Mouse (Mus musculus): ENCODE measurements around the gene Uqcc3. TPM values are rescaled to one million over a fixed set of nuclear protein-coding genes. Genes with fewer than 3 reads are reported as not detected.
"Not testable (repeated sequence)": the region's sequence is repeated elsewhere in the genome, so short reads cannot be mapped to it uniquely, and the experiment has no call there.

The Uqcc3 gene
- 10 to 100 TPM; 53.2 to 91.0 (median 63.1) TPM for total RNA-seq (2022)

- peak; percentile 91 for DNase-seq
Observed at GRCm38 (mm10) chr19:8880311-8881033, at the start of gene Uqcc3. TSS of gene Uqcc3 (minus strand) at chr19:8880923.

DNA sequence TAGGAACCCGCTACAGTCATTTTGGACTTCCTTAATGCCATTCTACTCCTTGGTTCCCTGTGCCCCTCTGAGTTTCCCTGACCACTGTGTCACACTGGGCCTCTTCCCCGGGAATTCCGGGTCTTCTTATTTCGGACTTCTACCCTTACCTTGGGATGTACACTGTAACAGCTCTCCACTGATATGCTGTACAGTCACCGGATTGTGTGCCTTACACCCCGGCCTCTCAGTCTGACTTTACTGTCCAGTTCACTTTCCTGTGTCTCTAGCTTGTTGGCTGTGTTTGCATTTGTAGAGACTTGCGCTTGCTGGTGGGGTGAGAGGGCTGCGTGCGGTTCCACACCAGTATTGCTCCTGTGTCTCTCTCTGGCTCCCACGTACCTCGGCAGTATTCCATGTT, 49.4 kb upstream of the Uqcc3 start:
- DNase-seq = no peak

DNA sequence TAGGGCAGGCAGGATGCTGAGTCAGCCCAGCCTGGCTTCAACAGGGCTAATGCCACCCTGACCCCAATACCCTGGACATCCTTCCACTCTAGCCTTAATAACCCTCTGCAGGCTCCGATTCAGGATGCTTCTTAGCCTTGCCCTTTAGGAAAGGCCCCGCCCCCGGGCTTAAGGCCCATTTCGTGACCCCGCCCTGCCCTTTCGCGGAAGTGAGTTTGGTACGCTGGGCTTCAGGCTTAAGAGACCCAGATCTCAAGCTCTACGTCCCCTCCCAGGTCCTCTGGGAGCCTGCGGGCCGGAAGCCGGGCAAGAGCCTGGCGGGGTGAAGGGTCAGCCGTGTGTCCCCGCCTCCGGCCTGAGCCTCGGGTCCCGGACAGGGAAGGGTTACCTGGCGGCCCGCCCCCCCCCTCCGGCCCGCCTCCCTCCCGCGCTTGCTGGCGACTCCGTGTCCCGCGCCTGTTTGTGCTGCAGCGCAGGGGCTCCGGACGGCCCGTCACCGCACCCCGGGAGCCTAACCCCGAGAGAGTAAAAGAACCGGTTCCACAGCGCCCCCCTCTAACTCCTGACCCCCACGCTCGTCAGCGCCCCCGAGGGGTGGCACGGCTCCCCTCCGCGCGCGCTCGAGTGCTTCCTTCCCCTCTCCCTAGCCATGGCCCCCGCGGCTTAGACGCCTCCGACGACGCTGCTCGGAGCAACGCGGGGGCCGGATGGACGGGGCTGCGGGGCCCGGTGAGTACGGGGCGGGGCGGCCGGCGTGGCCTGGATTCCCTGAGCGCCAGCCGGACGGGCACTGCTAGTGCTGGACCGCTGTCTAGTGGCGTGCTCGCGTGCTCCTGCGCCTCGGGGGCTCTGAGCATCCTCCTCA, 48.7 kb upstream of the Uqcc3 start, which contains the start of the genes Rom1 and Eml3:
Gene Rom1, minus strand, starts transcription at position 133 of the 865 bp plus-strand sequence.
Gene Eml3, plus strand, starts transcription at position 329 of the 865 bp plus-strand sequence.
- DNase-seq = peak; percentile 94

DNA sequence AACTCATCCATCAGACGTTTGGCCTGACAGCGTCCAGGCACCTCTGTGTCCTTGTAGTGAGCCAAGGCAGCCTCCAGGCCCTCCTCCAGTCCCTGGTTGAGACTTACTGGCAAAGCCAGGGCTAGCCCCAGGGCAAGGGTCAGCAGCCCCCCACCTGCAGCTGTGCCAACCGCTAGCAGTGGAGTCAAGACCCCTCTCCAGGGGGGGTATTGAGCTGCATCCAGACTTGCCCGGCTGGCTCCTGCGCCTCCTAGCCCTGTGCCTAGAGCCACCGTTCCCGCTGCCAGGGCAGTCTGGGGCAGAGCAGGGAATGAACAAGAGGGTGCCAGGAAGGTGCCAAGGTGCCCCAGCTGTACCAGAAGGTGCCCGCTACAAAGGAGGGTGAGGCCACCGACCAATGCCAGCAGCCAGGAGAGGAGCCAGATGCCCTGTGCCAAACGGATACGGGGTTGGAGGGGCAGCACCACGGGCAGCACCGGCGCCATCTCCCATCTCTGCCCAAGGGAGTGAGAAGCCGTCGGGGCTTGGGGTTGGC, 48.0 kb upstream of the Uqcc3 start:
- DNase-seq = peak; percentile 53

DNA sequence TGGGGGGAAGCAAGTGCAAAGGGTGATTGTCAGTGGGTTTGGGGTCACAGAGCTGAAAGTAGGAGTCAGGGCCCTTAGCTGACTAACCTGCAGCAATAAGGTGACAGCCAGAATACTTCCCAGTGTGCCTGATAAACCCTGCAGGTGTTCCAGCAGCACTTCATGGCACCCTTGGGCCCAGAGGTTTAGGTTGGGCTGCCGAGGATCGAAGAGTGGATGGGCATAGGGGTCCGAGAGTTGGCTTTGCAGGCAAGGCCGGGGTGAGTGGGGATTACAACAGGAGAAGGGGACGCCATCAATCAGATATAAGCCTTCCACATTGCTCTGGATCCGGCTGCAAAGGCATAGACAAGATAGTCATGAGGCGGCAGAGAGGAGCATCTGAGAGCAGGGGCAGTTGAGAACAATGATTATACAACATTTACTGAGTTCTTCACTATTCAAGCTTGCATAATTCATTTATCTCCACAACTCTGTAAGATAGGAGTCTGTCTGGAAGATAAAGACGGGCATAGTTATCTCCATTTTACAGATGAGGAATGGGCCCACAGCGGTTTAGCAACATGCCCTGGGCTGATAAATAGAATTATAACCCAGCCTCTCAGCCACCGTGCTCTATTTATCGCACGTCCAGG, 47.3 kb upstream of the Uqcc3 start:
- DNase-seq = no peak

DNA sequence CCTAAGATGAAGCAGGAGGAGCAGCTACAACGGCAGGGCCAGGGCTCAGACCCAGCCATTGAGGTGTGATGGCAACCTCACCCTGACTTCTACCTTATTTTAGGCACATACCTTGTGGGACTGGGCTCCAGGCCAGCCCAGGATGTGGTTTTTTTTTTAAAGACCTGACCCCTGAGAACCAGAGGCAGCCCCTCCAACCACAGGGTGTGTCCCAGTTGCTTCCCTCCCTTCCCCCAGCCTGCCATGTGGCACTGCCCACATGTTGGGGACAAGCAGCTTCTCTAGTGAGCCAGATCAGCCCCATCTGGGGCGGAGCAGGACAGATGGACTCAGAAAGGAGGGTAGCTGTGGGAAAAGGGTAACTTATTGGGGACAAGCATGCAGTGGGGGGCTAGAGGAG, 46.0 kb upstream of the Uqcc3 start:
- DNase-seq = no peak

- no peak for DNase-seq
Observed at GRCm38 (mm10) chr19:8921741-8922140, 41.0 kb upstream of the Uqcc3 start.

- DNase-seq = no peak
Observed at GRCm38 (mm10) chr19:8920836-8921291, 40.1 kb upstream of the Uqcc3 start.

DNA sequence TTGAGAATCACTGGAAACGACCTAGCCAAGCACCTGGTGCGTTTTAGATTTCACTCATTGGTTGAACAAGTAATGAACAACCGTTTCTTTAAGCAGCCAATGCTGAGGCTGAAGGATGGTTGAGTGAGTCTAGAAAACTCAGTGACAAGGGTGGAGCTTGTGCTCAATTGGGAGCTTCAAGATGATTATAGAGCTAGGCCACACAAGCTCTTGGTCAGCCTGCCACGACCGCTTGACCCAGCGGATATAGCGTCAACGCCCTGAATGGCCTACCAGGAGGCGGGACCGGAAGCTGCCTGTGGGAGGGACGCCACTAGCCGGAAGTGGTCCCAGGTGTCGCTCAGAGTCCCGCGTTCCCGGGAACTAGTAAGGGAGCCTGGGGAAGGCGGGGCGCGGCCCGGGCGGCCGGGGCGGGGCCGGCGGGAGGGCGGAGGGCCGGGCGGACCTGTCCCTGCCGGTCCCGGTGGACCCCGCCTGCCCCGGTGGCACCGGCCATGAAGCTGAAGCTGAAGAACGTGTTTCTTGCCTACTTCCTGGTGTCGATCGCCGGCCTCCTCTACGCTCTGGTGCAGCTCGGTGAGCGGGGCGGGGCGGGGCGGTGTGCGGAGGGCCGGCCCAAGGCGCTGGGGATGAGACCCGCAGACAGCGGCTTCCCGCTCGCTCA, 39.5 kb upstream of the Uqcc3 start, which contains the start of gene B3gat3:
Gene B3gat3, plus strand, starts transcription at position 302 of the 664 bp plus-strand sequence.
- peak; percentile 95 for DNase-seq

DNA sequence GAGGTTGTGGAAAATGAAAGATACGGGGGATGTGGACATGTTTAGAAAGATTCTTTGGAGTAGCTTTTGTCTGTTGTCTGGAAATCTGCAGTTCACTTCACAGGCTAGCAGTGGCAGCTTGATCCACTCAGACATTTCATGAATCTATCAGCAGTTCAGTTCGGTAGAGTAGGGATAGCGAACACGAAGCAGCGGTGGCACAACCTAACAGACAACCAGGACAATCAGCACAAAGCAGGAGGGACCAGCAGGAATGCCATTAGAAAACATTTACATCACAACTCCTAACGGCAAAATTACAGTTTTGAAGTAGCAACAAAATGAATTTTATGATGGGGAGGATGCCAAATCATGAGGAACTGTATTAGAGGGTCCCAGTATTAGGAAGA, 39.0 kb upstream of the Uqcc3 start:
- no peak for DNase-seq

DNA sequence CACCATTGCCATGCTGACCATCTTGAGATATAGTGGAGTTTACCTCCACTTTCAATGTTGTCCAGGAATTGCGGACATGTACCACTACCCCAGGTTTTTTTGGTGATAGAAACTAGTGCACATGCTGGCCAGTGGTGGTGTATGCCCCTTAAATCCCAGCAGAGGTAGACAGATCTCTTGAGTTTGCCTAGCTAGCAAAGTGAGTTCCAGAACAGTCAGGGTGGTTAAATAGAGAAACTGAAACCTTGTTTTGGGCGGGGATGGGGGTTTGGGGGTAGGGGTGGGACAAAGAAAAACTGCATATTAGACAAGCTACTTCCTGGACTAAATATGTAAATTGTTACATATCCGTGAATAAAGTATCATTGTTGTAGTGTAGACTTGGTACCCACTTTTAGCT, 38.3 kb upstream of the Uqcc3 start:
- DNase-seq = no peak

- no peak for DNase-seq
Observed at GRCm38 (mm10) chr19:8914212-8914611, 33.5 kb upstream of the Uqcc3 start.

- no peak for DNase-seq
Observed at GRCm38 (mm10) chr19:8911810-8912209, 31.1 kb upstream of the Uqcc3 start.

GRCm38 (mm10) chr19:8908531-8908930, 27.8 kb upstream of the Uqcc3 start:
- DNase-seq = no peak

DNA sequence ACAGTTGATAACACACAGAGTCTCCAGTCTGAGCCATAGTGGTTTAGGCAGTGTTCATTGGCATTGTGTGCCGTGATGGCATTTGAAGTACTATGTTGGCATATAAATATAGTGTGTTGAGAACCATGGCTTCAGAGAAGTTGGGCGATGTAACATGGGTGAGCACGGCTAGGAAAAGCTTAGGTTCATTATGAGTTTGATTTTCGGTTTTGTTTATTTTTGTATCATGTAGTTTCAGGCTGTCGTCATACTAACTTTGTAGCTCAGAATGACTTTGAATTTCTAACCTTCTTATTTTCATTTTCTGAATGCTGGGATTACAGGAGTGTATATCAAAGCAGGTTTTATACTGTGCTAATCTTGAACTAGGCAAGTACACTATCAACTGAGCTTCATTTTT, 22.7 kb upstream of the Uqcc3 start:
- DNase-seq = no peak

DNA sequence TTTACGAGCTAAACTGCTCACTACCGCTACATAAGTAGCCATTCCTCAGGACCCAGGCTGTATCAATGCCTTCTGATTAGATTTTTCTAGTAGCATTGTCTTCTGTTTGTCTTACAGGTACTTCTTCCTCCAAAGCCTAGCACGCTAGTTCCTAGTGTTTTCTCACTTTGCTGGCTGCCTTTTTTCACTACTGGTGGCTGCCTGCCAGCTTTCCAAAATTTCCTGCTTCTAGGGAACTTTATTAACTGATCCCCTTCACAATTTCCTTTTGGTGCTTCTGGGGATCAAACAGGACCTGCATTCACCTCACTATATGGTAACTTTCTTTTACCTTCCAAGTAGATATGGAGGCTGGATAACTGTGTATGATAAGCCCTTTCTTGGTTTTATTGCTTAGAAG, 18.4 kb upstream of the Uqcc3 start:
- DNase-seq = no peak

GRCm38 (mm10) chr19:8898576-8898975, 17.9 kb upstream of the Uqcc3 start:
- DNase-seq = no peak

DNA sequence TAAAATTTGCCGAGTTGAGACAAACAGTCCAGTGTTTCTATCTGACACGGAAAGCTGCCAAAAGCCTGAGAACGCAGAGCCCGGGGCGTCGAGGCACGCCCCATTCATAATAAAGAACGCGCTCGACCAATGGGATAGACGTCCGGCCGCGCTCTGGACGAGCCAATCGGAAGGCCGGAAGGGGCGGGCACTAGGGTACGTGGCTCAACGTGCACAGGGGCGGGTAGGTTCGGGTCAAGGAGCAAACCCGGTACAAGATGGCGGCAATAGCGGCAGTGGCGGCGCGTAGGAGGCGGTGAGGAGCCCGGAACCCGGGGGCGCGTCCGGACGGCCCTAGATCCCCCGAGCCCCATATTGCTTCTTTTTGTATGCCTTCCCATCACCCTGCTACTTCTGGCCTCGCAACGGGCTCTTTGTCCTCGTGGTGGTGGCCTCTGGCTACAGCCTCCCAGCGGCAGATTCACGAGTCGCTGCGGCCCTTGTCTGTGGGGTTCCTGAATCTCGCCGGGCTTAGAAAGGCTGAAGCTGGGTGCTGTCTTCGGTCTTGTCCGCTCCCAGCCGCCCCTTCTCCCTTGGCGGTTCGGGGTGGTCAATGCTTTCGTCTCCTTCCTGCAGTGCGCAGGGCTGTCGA, 17.3 kb upstream of the Uqcc3 start, which contains the start of gene Ganab:
Gene Ganab, plus strand, starts transcription at position 207 of the 631 bp plus-strand sequence.
- peak; percentile 96 for DNase-seq

DNA sequence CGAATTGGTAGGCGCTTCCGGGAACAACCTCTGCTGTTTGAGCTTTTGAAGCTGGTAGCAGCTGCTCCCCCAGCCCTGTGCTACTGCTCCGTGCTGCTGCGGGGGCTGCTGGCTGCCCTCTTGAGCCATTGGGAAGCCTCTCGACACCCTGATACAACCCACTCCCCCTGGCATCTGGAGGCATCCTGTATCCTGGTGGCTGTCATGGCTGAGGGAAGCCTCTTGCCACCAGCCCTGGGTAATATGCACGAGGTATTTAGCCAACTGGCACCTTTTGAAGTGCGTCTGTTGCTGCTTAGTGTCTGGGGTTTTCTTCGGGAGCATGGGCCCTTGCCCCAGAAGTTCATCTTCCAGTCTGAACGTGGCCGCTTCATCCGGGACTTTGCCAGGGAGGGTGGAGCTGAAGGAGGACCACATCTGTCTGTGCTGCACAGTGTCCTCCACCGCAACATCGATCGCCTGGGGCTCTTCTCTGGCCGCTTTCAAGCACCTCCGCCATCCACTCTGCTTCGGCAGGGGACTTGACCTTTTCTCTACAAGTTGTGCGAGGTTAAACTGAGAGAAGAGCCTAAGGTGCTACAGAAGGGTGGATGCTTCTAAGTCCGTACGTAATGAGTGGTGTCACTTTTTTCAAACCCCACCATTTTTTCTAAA, 16.6 kb upstream of the Uqcc3 start:
- DNase-seq = peak; percentile 51

DNA sequence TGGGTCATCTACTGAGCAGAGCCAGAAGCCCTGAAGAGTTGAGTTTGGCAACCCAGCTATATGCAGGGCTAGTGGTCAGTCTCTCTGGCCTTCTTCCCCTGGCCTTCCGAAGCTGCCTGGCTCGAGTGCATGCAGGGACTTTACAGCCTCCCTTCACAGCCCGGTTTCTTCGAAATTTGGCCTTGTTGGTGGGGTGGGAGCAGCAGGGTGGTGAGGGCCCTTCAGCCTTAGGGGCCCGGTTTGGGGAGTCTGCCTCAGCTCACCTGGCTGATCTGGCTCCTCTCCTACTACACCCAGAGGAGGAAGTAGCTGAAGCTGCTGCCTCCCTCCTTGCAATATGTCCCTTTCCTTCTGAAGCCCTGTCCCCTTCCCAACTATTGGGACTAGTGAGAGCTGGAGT, 15.5 kb upstream of the Uqcc3 start:
- DNase-seq = not testable (repeated sequence)

DNA sequence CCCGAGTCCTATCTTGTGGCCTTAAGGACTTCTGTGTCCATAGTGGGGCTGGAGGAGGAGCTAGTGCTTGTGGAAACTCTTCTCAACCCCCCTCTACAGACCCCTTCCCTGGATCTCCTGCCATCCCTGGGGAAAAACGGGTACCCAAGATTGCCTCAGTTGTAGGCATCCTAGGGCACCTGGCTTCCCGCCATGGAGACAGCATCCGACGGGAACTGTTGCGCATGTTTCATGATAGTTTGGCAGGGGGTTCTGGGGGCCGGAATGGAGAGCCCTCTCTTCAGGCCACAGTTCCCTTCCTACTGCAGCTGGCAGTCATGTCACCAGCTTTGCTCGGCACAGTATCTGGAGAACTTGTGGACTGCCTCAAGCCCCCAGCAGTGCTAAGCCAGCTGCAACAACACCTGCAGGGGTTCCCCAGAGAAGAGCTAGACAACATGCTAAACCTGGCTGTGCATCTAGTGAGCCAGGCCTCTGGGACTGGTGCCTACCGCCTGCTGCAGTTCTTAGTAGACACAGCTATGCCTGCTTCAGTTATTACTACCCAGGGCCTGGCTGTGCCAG, 14.8 kb upstream of the Uqcc3 start:
- no peak for DNase-seq

All from adrenal gland, adult 8-10 months (tissue).